Mouse (Mus musculus): ENCODE data around the gene Stard9.

DNA sequence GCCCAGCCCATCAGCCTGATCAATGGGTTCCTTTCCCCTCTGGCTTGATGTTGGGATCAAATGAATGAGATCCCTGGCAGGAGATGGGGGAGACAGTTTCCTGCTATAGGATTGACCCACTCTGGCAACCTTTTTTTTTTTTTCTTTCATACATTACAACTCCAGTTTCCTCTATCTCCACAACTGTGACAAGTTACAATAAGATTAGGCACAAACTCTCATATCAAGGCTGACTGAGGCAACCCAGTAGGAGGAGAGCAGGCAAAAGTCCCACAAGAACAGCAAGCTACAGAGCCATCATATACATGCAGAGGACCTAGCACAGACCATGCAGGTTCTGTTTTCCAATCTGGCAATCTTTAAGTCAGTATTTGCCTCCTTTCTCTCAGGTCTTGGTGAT lies 30.4 kb downstream of the Stard9 start:
- TF ChIP-seq POLR2A (IDR thresholded peaks at IDR 0.05; ENCODE audit: low read depth, low read length) (no peak), CTCF (conservative IDR thresholded peaks at IDR 0.05; ENCODE audit: insufficient read depth, insufficient read length, low read depth, low read length) (no peak)
